Mouse (Mus musculus) midbrain, embryonic 14.5 days (tissue): ENCODE data around the gene Galk1. TPM values are rescaled to one million over a fixed set of nuclear protein-coding genes. Genes with fewer than 3 reads are reported as not detected.
"Not testable (repeated sequence)": the region's sequence is repeated elsewhere in the genome, so short reads cannot be mapped to it uniquely, and the experiment has no call there.

Source experiments
- ATAC-seq: fragments of 200-750 bp; cut with Nextera tagmentation; 2 replicates; pipeline ENCODE4 v1.8.0; 2017; ENCODE audit warnings: moderate number of reproducible peaks, moderate library complexity; ENCODE audit not compliant: low FRiP score, low TSS enrichment
- DNase-seq: peaks from one replicate; pipeline ENCODE4 v3.0.0-alpha.2; 2015
- H3K27ac ChIP-seq: fragments of 300-500 bp; sonication (generic); replicated peaks from 2 replicates; pipeline ENCODE4 v1.5.1; 2014; ENCODE audit warnings: mild to moderate bottlenecking, low read depth, low read length, moderate library complexity
- H3K27me3 ChIP-seq: fragments of 300-500 bp; sonication (generic); 2 replicates; pipeline ENCODE4 v1.6.1; 2014; ENCODE audit warnings: low read length, control low read depth, mixed read lengths; ENCODE audit not compliant: control insufficient read depth, insufficient read depth
- H3K36me3 ChIP-seq: fragments of 300-500 bp; sonication (generic); 2 replicates; pipeline ENCODE4 v1.6.1; 2014; ENCODE audit warnings: low read length, control low read depth; ENCODE audit not compliant: control insufficient read depth, insufficient read depth
- H3K4me1 ChIP-seq: fragments of 300-500 bp; sonication (generic); 2 replicates; pipeline ENCODE4 v1.6.1; 2014; ENCODE audit warnings: mild to moderate bottlenecking, antibody characterized with exemption, low read length, control low read depth; ENCODE audit not compliant: control insufficient read depth, insufficient read depth
- H3K4me2 ChIP-seq: fragments of 300-500 bp; sonication (generic); 2 replicates; pipeline ENCODE4 v1.6.1; 2014; ENCODE audit warnings: mild to moderate bottlenecking, low read length, moderate library complexity
- H3K4me3 ChIP-seq: fragments of 300-500 bp; sonication (generic); replicated peaks from 2 replicates; pipeline ENCODE4 v1.5.1; 2014; ENCODE audit warnings: low read depth, low read length
- H3K9ac ChIP-seq: fragments of 300-500 bp; sonication (generic); replicated peaks from 2 replicates; pipeline ENCODE4 v1.6.1; 2014; ENCODE audit warnings: mild to moderate bottlenecking, low read length, moderate library complexity
- H3K9me3 ChIP-seq: fragments of 300-500 bp; sonication (generic); 2 replicates; pipeline ENCODE4 v1.6.1; 2016; ENCODE audit warnings: low read length, control low read depth, mixed read lengths; ENCODE audit not compliant: control insufficient read depth
- WGBS: fragments of 180-500 bp; shearing (Covaris S2); extraction: QIAGEN DNeasy Blood & Tissue Kit; methylation state at CpG from one replicate; pipeline ENCODE4 v1.1.7; 2014; 5-methylcytosine and 5-hydroxymethylcytosine counted together
- polyA plus RNA-seq: library from polyadenylated mRNA; unstranded; fragments of >200 nt; fragmentation: Nextera tagmentation; extraction: Ambion mirVana; gene quantifications from 2 replicates; pipeline ENCODE4 v1.2.1, GENCODE M21; 2014

The Galk1 gene
- polyA plus RNA-seq, 1 experiment from 2014 or later = 39.3 TPM

DNA sequence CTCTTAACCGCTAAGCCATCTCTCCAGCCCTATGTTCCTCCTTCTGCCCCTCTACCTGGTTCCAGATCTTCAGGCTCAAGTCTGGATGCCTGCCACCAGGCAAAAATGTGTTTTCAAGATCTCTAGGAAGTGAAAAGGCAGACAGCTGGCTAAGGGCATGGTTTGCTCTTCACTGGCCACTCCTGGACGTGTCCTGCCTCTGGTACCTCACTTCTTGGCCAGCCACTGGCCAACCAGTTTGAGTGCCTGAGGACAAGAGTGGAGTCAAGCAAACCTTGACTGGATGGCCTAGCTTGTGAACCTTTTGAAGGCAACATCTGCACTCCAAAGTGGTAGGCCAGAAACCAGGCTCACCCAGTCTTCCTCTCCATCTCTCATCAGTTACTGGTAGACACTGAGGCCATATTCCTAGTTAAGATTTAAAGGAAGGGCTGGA lies 7.5 kb upstream of the Galk1 start:
- 85% methylated on average over 2 of the region's 2 CpGs for WGBS
- ATAC-seq = no peak
- H3K27ac ChIP-seq = no peak overlapping the region

DNA sequence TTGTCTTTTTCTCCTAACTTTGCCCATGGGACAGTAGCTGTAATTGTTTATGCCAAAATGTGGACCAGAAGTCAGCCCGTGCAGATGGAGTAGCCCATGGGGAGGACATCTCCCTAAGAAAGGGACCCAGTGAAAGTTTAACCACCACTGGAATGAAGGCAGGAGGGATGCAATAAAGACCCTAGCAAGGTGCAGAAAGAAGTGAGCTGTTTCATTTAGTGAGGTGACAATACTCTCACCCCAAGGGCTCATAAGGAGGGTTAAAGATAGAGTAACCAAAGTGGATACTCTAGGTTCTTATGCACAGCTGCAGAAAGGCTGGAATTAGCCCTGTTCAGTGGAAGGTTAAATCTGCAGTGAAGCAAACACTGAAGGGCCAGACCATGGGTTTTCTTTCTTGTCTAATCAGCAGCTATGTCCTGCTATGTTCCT lies 6.9 kb upstream of the Galk1 start:
- H3K4me1 ChIP-seq = peaks cover 14% of the 10 kb centered on the region
- no peak overlapping the region for H3K4me2 ChIP-seq
- peaks cover 31% of the 10 kb centered on the region for H3K36me3 ChIP-seq
- no peak for ATAC-seq
- no peaks in the 10 kb centered on the region for H3K27me3 ChIP-seq
- no peak overlapping the region for H3K27ac ChIP-seq
- H3K9ac ChIP-seq = no peak overlapping the region
- H3K4me3 ChIP-seq = no peak overlapping the region
- H3K9me3 ChIP-seq = no peaks in the 10 kb centered on the region
- no peak for DNase-seq
- WGBS = 66% methylated on average over 1 of the region's 1 CpGs

More for the DNA sequence above, 7.5 kb upstream of the Galk1 start:
- Histone ChIP-seq H3K4me1 (peaks cover 14% of the 10 kb centered on the region), H3K4me3 (no peak overlapping the region), H3K4me2 (no peak overlapping the region), H3K36me3 (peaks cover 31% of the 10 kb centered on the region), H3K9ac (no peak overlapping the region), H3K27me3 (no peaks in the 10 kb centered on the region), H3K9me3 (no peaks in the 10 kb centered on the region)
- DNase-seq = no peak

DNA sequence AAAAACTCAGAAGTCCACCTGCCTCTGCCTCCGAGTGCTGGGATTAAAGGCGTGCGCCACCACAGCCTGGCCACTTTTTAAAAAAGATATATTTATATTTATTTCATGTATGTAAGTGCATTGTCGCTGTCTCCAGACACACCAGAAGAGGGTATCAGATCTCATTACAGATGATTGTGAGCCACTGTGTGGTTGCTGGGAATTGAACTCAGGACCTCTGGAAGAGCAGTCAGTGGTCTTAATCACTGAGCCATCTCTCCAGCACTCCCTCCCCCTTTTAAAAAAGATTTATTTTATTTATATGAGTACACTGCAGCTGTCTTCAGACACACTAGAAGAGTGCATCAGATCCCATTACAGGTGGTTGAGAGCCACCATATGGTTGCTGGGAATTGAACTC lies 6.3 kb upstream of the Galk1 start:
- not testable (repeated sequence) for H3K27ac ChIP-seq, ATAC-seq, H3K9ac ChIP-seq, DNase-seq, H3K4me2 ChIP-seq, H3K4me3 ChIP-seq, H3K27me3 ChIP-seq, H3K9me3 ChIP-seq
- Histone ChIP-seq H3K4me1 (peaks cover 14% of the 10 kb centered on the region), H3K36me3 (peaks cover 31% of the 10 kb centered on the region)
- WGBS = 94% methylated on average over 4 of the region's 4 CpGs

DNA sequence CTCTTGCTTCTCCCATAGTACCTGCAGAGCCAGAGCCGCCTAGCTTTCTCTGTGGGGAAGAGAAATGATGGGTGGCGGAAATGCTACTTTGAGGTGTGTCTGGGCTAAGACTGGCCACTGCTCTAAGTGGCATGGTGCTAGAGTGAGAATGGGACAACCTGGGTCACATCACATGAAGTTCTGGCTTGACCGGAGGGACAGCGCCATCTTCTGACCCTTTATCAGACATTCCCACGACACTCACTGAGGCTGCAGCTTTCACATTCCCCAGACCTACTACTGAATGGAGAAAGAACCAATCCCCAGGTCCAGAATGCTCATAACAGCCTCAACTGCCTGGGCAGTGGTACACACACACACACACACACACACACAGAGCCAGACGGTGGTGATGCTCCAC lies 5.6 kb upstream of the Galk1 start:
- H3K36me3 ChIP-seq = peaks cover 27% of the 10 kb centered on the region
- H3K9ac ChIP-seq = no peak overlapping the region
- no peak overlapping the region for H3K4me3 ChIP-seq
- no peak for ATAC-seq
- H3K27me3 ChIP-seq = no peaks in the 10 kb centered on the region
- no peak overlapping the region for H3K4me2 ChIP-seq
- WGBS = 33% methylated on average over 6 of the region's 6 CpGs
- no peak overlapping the region for H3K27ac ChIP-seq
- no peaks in the 10 kb centered on the region for H3K9me3 ChIP-seq
- peak; percentile 49 for DNase-seq
- peaks cover 16% of the 10 kb centered on the region for H3K4me1 ChIP-seq

DNA sequence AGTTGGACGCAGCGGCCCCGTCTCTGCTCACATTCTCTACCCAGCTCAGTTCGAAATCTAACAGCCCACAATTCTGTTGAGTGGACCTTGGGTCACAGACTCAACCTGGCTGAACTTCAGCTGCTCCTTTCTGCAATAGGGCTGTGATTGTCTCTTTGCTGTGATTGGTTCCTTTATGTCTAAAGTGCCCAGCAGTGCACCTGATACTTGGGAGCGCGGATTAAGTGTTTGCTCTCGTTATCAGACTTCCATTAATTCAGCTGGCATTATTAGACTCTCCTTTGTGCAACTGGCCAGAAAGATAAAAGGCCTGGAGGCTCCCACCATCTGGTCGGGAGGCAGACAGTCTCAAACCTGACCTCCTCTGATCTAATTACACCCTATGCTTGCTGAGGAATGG lies 2.3 kb upstream of the Galk1 start:
- Histone ChIP-seq H3K36me3 (no peaks in the 10 kb centered on the region), H3K4me2 (no peak overlapping the region), H3K4me1 (peaks cover 14% of the 10 kb centered on the region), H3K4me3 (no peak overlapping the region), H3K9ac (no peak overlapping the region), H3K27ac (no peak overlapping the region), H3K27me3 (no peaks in the 10 kb centered on the region), H3K9me3 (no peaks in the 10 kb centered on the region)
- no peak for DNase-seq
- ATAC-seq = no peak
- WGBS = 58% methylated on average over 8 of the region's 8 CpGs

DNA sequence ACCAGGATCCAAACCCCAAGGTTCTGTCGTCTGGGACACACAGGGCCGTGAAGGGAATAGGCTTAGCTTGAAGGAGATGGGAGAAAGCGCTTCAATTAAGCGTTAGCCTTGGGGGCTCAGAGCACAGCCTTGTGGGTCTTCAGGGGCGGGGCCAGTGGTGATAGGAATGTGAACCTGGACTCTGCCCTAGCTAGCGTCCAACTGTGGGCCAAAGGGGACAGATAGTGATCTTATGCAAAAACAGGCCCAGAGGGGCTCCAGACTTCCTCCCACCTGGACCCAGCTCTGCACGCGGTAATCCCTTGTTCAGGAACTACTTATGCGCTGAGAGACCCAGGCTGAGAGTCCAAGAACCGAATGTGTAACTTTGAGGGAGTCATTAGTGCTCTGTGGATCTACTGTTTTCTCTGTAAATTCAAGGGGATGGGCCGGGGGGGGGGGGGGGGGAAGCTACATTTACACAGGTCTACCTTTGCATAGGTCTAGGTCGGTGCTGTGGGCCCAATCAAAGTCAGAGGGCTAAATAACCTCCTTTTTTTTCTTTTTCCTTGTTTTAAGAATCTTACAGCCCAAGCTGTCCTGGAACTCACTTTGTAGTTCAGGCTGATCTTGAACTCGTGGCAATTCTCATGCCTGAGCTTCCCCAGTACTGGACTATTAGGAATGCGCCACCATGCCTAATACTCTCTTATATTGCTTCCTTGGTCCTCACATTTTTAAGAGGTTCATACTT lies 824 bp downstream of the Galk1 start:
- Histone ChIP-seq H3K4me1 (peaks cover 14% of the 10 kb centered on the region), H3K27ac (peak overlapping the region; percentile 73; the same call in 1 of the 2 replicates), H3K4me3 (peak overlapping the region; percentile 50), H3K27me3 (no peaks in the 10 kb centered on the region), H3K4me2 (peak overlapping the region; percentile 81), H3K9me3 (no peaks in the 10 kb centered on the region), H3K9ac (peak overlapping the region; percentile 60; the same call in 1 of the 2 replicates), H3K36me3 (no peaks in the 10 kb centered on the region)
- DNase-seq (no peak), ATAC-seq (peak; percentile 16; the same call in 1 of the 2 replicates)
- 24% methylated on average over 14 of the region's 14 CpGs for WGBS

DNA sequence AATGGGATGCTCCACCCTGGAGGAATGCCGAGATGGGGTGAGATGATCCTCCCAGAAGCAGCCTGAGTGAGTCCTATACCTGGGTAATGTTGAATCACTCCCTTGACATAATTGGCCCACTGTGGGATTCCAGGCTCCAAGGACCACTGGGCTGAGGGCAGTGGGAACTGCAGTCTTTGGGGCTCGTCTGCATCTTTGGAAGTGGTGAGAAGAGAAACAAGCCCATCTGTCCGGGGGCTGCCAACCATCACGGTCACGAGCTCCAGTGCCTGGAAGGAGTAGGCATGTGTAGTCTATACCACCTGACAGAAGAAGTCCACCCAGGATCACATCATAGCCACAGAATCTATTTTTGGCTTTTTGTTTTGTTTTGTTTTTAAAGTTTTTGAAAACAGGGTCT lies 1.6 kb downstream of the Galk1 start:
- Histone ChIP-seq H3K27ac (no peak overlapping the region), H3K36me3 (no peaks in the 10 kb centered on the region), H3K4me3 (no peak overlapping the region), H3K4me2 (no peak overlapping the region), H3K9ac (no peak overlapping the region), H3K27me3 (no peaks in the 10 kb centered on the region), H3K9me3 (no peaks in the 10 kb centered on the region), H3K4me1 (peaks cover 14% of the 10 kb centered on the region)
- 87% methylated on average over 5 of the region's 5 CpGs for WGBS
- no peak for DNase-seq
- ATAC-seq = no peak

DNA sequence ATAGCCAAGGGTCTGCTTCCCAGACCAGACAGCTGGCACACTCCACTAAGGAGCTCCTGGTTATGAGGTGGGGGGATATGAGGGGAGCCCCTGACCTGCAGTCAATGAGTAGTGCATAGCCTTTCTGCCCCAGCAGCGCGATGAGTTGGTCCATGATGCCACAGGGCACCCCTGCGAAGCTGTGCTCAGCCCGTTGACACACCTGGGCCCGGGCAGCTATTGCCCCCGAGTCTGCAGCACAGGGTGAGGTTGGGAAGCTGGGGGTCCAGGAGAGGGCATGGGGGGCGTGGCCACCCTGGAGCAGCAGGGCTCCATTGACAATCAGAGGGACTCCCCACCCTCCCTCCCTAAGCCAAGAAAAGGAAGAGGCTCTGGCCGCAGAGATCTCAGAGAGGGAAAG lies 2.4 kb downstream of the Galk1 start:
- H3K4me2 ChIP-seq = no peak overlapping the region
- H3K36me3 ChIP-seq = no peaks in the 10 kb centered on the region
- ATAC-seq (no peak), DNase-seq (no peak)
- WGBS = 89% methylated on average over 8 of the region's 8 CpGs
- peaks cover 20% of the 10 kb centered on the region for H3K4me1 ChIP-seq
- H3K9ac ChIP-seq = no peak overlapping the region
- H3K9me3 ChIP-seq = no peaks in the 10 kb centered on the region
- H3K27ac ChIP-seq = no peak overlapping the region
- no peak overlapping the region for H3K4me3 ChIP-seq
- no peaks in the 10 kb centered on the region for H3K27me3 ChIP-seq

DNA sequence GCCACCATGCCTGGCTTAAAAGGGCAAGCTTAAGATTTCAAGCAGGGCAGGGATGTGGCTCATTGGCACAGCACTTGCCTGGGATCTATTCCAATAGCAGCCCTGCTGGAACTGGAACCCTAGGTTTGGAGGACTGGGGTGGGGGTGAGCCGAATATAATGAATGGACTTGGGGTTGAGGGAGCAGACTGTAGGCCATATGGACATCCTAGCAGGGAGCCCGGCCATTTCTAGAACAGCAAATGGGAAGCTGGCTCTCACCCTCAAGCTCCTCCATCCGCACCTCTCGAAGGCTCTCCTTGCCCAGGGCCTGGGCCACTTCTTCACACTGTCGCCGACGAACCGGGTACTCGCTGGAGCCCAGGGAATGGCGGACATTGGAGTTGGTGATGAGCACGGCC lies 2.9 kb downstream of the Galk1 start:
- no peaks in the 10 kb centered on the region for H3K9me3 ChIP-seq
- 93% methylated on average over 11 of the region's 11 CpGs for WGBS
- H3K4me1 ChIP-seq = peaks cover 25% of the 10 kb centered on the region
- H3K36me3 ChIP-seq = no peaks in the 10 kb centered on the region
- ATAC-seq (no peak), DNase-seq (no peak)
- H3K4me2 ChIP-seq = no peak overlapping the region
- H3K27ac ChIP-seq = no peak overlapping the region
- H3K27me3 ChIP-seq = no peaks in the 10 kb centered on the region
- H3K4me3 ChIP-seq = no peak overlapping the region
- H3K9ac ChIP-seq = no peak overlapping the region
